Mouse (Mus musculus) liver, adult 2 months (tissue): Measurements from ENCODE around the gene Plcl1.

Experiments
- CTCF ChIP-seq: fragments of 200-500 bp; IDR thresholded peaks from 2 replicates; pipeline ENCODE4 v1.5.1; 2011; ENCODE audit warnings: low read depth, low read length, control low read depth
- POLR2A ChIP-seq: fragments of 200-500 bp; IDR thresholded peaks from 2 replicates; pipeline ENCODE4 v1.6.1; 2011; ENCODE audit warnings: low read length, control low read depth; ENCODE audit not compliant: insufficient read depth; ENCODE audit errors: extremely low read depth

GRCm38 (mm10) chr1:55525100-55525499, 119.4 kb downstream of the Plcl1 start:
- TF ChIP-seq POLR2A (no peak), CTCF (no peak)
